Mouse (Mus musculus) testis, adult 2 months (tissue): Measurements from ENCODE around the gene Col5a1. TPM values are rescaled to one million over a fixed set of nuclear protein-coding genes. Genes with fewer than 3 reads are reported as not detected.

Source experiments
- H3K27ac ChIP-seq: fragments of 200-500 bp; 2 replicates; pipeline ENCODE4 v1.5.1; 2012; ENCODE audit warnings: low read depth, low read length; ENCODE audit not compliant: control insufficient read depth, insufficient read depth
- H3K27me3 ChIP-seq: fragments of 200-500 bp; 2 replicates; pipeline ENCODE4 v1.6.1; 2012; ENCODE audit warnings: mild to moderate bottlenecking, low read length, moderate library complexity; ENCODE audit not compliant: control insufficient read depth, insufficient read depth
- H3K36me3 ChIP-seq: fragments of 200-500 bp; 2 replicates; pipeline ENCODE4 v1.6.1; 2012; ENCODE audit warnings: mild to moderate bottlenecking, low read length; ENCODE audit not compliant: control insufficient read depth, insufficient read depth
- H3K4me1 ChIP-seq: fragments of 200-500 bp; 2 replicates; pipeline ENCODE4 v1.6.1; 2012; ENCODE audit warnings: low read length; ENCODE audit not compliant: control insufficient read depth, insufficient read depth
- H3K4me3 ChIP-seq: fragments of 200-500 bp; 2 replicates; pipeline ENCODE4 v1.5.1; 2012; ENCODE audit warnings: low read depth, mild to moderate bottlenecking, low read length, moderate library complexity, mixed read lengths; ENCODE audit not compliant: control insufficient read depth
- CTCF ChIP-seq: fragments of 200-500 bp; IDR thresholded peaks from 2 replicates; pipeline ENCODE4 v1.5.1; 2012; ENCODE audit warnings: low read depth, mild to moderate bottlenecking, inconsistent platforms, low read length, moderate library complexity; ENCODE audit not compliant: control insufficient read depth, insufficient read depth, insufficient replicate concordance
- POLR2A ChIP-seq: fragments of 200-500 bp; IDR thresholded peaks from 2 replicates; pipeline ENCODE4 v1.6.1; 2012; ENCODE audit warnings: low read depth, mild to moderate bottlenecking, inconsistent platforms, low read length, moderate library complexity; ENCODE audit not compliant: control insufficient read depth
- polyA plus RNA-seq: library from polyadenylated mRNA; depleted of rRNA; stranded (reverse); fragments of >200 nt; gene quantifications from 2 replicates; pipeline ENCODE4 v1.2.3, GENCODE M21; 2012

Gene Col5a1
- polyA plus RNA-seq, 1 experiment, result 14.2 TPM

GRCm38 (mm10) chr2:27999996-28000583, 113.9 kb downstream of the Col5a1 start:
- Histone ChIP-seq H3K36me3 (no peaks in the 10 kb centered on the region), H3K27ac (no peak overlapping the region), H3K27me3 (no peaks in the 10 kb centered on the region), H3K4me3 (no peak overlapping the region), H3K4me1 (no peaks in the 10 kb centered on the region)
- no peak for TF ChIP-seq CTCF
- no peak for TF ChIP-seq POLR2A

- no peak overlapping the region for H3K4me3 ChIP-seq
- H3K36me3 ChIP-seq, result no peaks in the 10 kb centered on the region
- TF ChIP-seq POLR2A (no peak), CTCF (no peak)
- H3K27me3 ChIP-seq, result no peaks in the 10 kb centered on the region
- no peak overlapping the region for H3K27ac ChIP-seq
- H3K4me1 ChIP-seq, result no peaks in the 10 kb centered on the region
Measured at GRCm38 (mm10) chr2:28000660-28001059, 114.4 kb downstream of the Col5a1 start.

GRCm38 (mm10) chr2:28001206-28001605, 115.0 kb downstream of the Col5a1 start:
- no peak for TF ChIP-seq CTCF
- TF ChIP-seq POLR2A, result no peak
- no peaks in the 10 kb centered on the region for H3K36me3 ChIP-seq
- no peaks in the 10 kb centered on the region for H3K27me3 ChIP-seq
- H3K4me1 ChIP-seq, result no peaks in the 10 kb centered on the region
- no peak overlapping the region for H3K27ac ChIP-seq
- no peak overlapping the region for H3K4me3 ChIP-seq

- TF ChIP-seq POLR2A (no peak), CTCF (no peak)
- no peak overlapping the region for H3K27ac ChIP-seq
- H3K4me1 ChIP-seq, result no peaks in the 10 kb centered on the region
- H3K36me3 ChIP-seq, result no peaks in the 10 kb centered on the region
- no peaks in the 10 kb centered on the region for H3K27me3 ChIP-seq
- no peak overlapping the region for H3K4me3 ChIP-seq
Measured at GRCm38 (mm10) chr2:28005187-28005586, 119.0 kb downstream of the Col5a1 start.

- Histone ChIP-seq H3K36me3 (no peaks in the 10 kb centered on the region), H3K4me3 (no peak overlapping the region), H3K27ac (no peak overlapping the region), H3K27me3 (no peaks in the 10 kb centered on the region), H3K4me1 (no peaks in the 10 kb centered on the region)
- TF ChIP-seq CTCF (no peak), POLR2A (no peak)
Measured at GRCm38 (mm10) chr2:28008261-28008660, 122.0 kb downstream of the Col5a1 start.

GRCm38 (mm10) chr2:28012367-28012766, 126.1 kb downstream of the Col5a1 start:
- Histone ChIP-seq H3K27me3 (no peaks in the 10 kb centered on the region), H3K4me3 (no peak overlapping the region), H3K27ac (no peak overlapping the region), H3K36me3 (no peaks in the 10 kb centered on the region), H3K4me1 (no peaks in the 10 kb centered on the region)
- TF ChIP-seq POLR2A, result no peak
- no peak for TF ChIP-seq CTCF

GRCm38 (mm10) chr2:28014778-28015177, 128.6 kb downstream of the Col5a1 start:
- H3K27me3 ChIP-seq, result no peaks in the 10 kb centered on the region
- H3K36me3 ChIP-seq, result no peaks in the 10 kb centered on the region
- no peak overlapping the region for H3K4me3 ChIP-seq
- H3K27ac ChIP-seq, result no peak overlapping the region
- no peaks in the 10 kb centered on the region for H3K4me1 ChIP-seq
- no peak for TF ChIP-seq CTCF
- no peak for TF ChIP-seq POLR2A

GRCm38 (mm10) chr2:28024416-28024815, 138.2 kb downstream of the Col5a1 start:
- H3K4me1 ChIP-seq, result no peaks in the 10 kb centered on the region
- TF ChIP-seq CTCF (no peak), POLR2A (no peak)
- no peak overlapping the region for H3K27ac ChIP-seq
- H3K27me3 ChIP-seq, result no peaks in the 10 kb centered on the region
- no peaks in the 10 kb centered on the region for H3K36me3 ChIP-seq
- H3K4me3 ChIP-seq, result no peak overlapping the region

GRCm38 (mm10) chr2:28025776-28026175, 139.6 kb downstream of the Col5a1 start:
- H3K36me3 ChIP-seq, result no peaks in the 10 kb centered on the region
- no peak overlapping the region for H3K4me3 ChIP-seq
- H3K27me3 ChIP-seq, result no peaks in the 10 kb centered on the region
- TF ChIP-seq CTCF (no peak), POLR2A (no peak)
- no peak overlapping the region for H3K27ac ChIP-seq
- no peaks in the 10 kb centered on the region for H3K4me1 ChIP-seq
